In the genomic region with DNA sequence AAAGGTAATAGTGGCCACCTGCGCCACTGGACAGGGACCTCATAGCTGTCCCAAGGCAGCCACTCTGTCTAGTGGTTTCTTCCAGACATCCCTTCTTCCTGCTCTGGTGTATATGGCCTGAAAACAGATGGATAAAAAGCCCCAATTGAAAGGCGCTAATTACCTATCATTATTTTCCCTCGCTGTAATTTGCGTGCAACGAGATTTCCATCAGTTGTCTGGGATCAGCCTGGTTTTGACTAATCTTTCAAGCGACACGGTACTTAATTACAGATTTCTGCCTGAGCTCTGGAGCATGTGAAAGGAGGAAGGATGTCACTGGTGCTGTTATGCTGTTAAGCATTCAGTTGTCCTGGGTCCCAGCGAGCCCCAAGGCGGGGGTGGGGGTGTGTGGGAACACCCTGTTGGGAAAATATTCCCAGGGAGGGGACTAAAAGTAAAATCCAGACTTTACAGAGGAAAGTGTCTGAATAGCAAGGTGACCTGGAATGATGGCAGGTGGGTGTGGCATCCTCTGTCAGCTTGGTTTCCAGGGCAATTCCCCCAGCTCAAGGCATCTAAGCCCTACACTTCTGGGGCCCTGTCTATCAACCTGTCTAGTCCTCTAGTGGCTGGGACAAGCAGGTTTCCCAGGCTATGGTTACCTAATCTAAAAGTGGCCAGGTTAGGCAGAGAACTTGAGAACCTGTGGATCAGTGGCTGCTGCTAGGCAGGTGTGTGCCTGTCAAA, we compare ENCODE assay signal across 28 mouse cellular contexts.
A peak's percentile ranks its signal among the peaks of the same experiment; 100 is the strongest.
DNase-seq lines count a peak whose midpoint lies in the region; ATAC-seq lines count a peak whose summit lies in the region.
"Had no signal": no experiment of that assay in that cellular context is flagged by ENCODE, and none has a peak within 500 bp of the region (broad histone marks: within the 10 kb centered on the region; RNA-seq: fewer than 3 reads in every experiment).

No protein-coding gene starts in this region.

- H3K36me3 ChIP-seq in embryonic facial prominence, embryonic 14.5 days (ENCODE audit: control insufficient read depth, insufficient read depth, low read length), result no peaks in the 10 kb centered on the region
- H3K36me3 ChIP-seq in embryonic facial prominence, embryonic 10.5 days (replicated peaks), result no peaks in the 10 kb centered on the region
- H3K36me3 ChIP-seq: heart, embryonic 12.5 days; hindbrain, embryonic 13.5 days; kidney, embryonic 15.5 days; liver, embryonic 13.5 days; midbrain, embryonic 12.5 days; neural tube, embryonic 15.5 days had no signal

- no peak overlapping the region for H3K4me2 ChIP-seq in embryonic facial prominence, embryonic 14.5 days (ENCODE audit: low read depth, low read length)
- H3K4me2 ChIP-seq: heart, embryonic 12.5 days; hindbrain, embryonic 13.5 days; kidney, embryonic 15.5 days; liver, embryonic 13.5 days; midbrain, embryonic 12.5 days; neural tube, embryonic 15.5 days had no signal

- no peak for ATAC-seq in embryonic facial prominence, embryonic 14.5 days (ENCODE audit: low read depth)
- ATAC-seq: intestine, embryonic 16.5 days; lung, postnatal 0 days had no signal

- H3K9ac ChIP-seq in embryonic facial prominence, embryonic 14.5 days (ENCODE audit: low read depth, low read length), result no peak overlapping the region
- H3K9ac ChIP-seq: heart, embryonic 12.5 days; hindbrain, embryonic 13.5 days; kidney, embryonic 15.5 days; liver, embryonic 13.5 days; midbrain, embryonic 12.5 days; neural tube, embryonic 15.5 days had no signal

- no peak overlapping the region for H3K4me3 ChIP-seq in embryonic facial prominence, embryonic 14.5 days (ENCODE audit: low read depth, low read length)
- H3K4me3 ChIP-seq in embryonic facial prominence, embryonic 10.5 days, result no peak overlapping the region
- H3K4me3 ChIP-seq: heart, adult 2 months; heart, embryonic 12.5 days; hindbrain, embryonic 13.5 days; kidney, embryonic 15.5 days; layer of hippocampus, adult 2 months; liver, embryonic 13.5 days; megakaryocyte, embryonic 14.5 days; midbrain, embryonic 12.5 days; neural tube, embryonic 15.5 days had no signal

- WGBS in embryonic facial prominence, embryonic 14.5 days, result 57% methylated on average over 9 of the region's 9 CpGs
- WGBS in embryonic facial prominence, embryonic 10.5 days, result 71% methylated on average over 9 of the region's 9 CpGs

- DNase-seq in embryonic facial prominence, embryonic 14.5 days (ENCODE audit: low spot score), result peak; percentile 7
- no peak for DNase-seq in embryonic facial prominence, embryonic 10.5 days (ENCODE audit: low spot score)
- DNase-seq in right cerebral cortex, postnatal 10 days (ENCODE audit: low spot score in 2 of 2), result peak; percentile 28 to 30
- no peak for DNase-seq in right cerebral cortex, postnatal 4 days
- DNase-seq in brain, embryonic 18.5 days (ENCODE audit: low read depth, low spot score), result peak; percentile 32
- DNase-seq in telencephalon, adult 2 months (ENCODE audit: low read depth, low spot score), result peak; percentile 10
- no peak for DNase-seq in thymus, adult 18-20 months
- DNase-seq in adrenal gland, postnatal 25 days, result no peak
- DNase-seq: adrenal gland, postnatal 10 days; cerebellum, adult 2 months; cerebellum, postnatal 14 days; heart, adult 2 months; heart, postnatal 4 days; kidney, postnatal 25 days; left cerebral cortex, postnatal 4 days; liver, embryonic 13.5 days; lung, adult 18-20 months; lung, postnatal 4 days; thymus, postnatal 25 days had no signal

- no peaks in the 10 kb centered on the region for H3K9me3 ChIP-seq in embryonic facial prominence, embryonic 14.5 days (ENCODE audit: control insufficient read depth, low read length)
- peaks cover 6% of the 10 kb centered on the region; the same call in 1 of the 2 replicates for H3K9me3 ChIP-seq in embryonic facial prominence, embryonic 10.5 days
- H3K9me3 ChIP-seq: liver, embryonic 13.5 days; megakaryocyte, embryonic 14.5 days; midbrain, embryonic 12.5 days; neural tube, embryonic 15.5 days had no signal

- H3K4me1 ChIP-seq in embryonic facial prominence, embryonic 14.5 days (ENCODE audit: control insufficient read depth, insufficient read depth, low read length), result no peaks in the 10 kb centered on the region
- peaks cover 5% of the 10 kb centered on the region for H3K4me1 ChIP-seq in embryonic facial prominence, embryonic 10.5 days
- H3K4me1 ChIP-seq: liver, embryonic 13.5 days; megakaryocyte, embryonic 14.5 days; neural tube, embryonic 15.5 days had no signal

- H3K27me3 ChIP-seq in embryonic facial prominence, embryonic 14.5 days (replicated peaks; ENCODE audit: control insufficient read depth, insufficient read depth, low read length), result no peaks in the 10 kb centered on the region
- H3K27me3 ChIP-seq in embryonic facial prominence, embryonic 10.5 days (replicated peaks; ENCODE audit: low read depth, poor library complexity, severe bottlenecking), result no peaks in the 10 kb centered on the region
- H3K27me3 ChIP-seq: heart, embryonic 12.5 days; hindbrain, embryonic 13.5 days; kidney, embryonic 15.5 days; liver, embryonic 13.5 days; midbrain, embryonic 12.5 days; neural tube, embryonic 15.5 days had no signal

- no peak overlapping the region for H3K27ac ChIP-seq in embryonic facial prominence, embryonic 14.5 days (replicated peaks; ENCODE audit: low read depth, low read length)
- H3K27ac ChIP-seq in embryonic facial prominence, embryonic 10.5 days (replicated peaks), result no peak overlapping the region
- H3K27ac ChIP-seq: heart, adult 2 months; hindbrain, embryonic 13.5 days; kidney, embryonic 15.5 days; layer of hippocampus, adult 2 months; liver, embryonic 13.5 days; midbrain, embryonic 12.5 days; neural tube, embryonic 15.5 days had no signal

Comparison
In these comparisons a context has a peak if more than half of its experiments do, and no peak if none do; other contexts are left out.
1. DNase-seq: peak in embryonic facial prominence, embryonic 14.5 days (single experiment), right cerebral cortex, postnatal 10 days (2 of 2), brain, embryonic 18.5 days (single experiment) and telencephalon, adult 2 months (single experiment); none in embryonic facial prominence, embryonic 10.5 days (single experiment), right cerebral cortex, postnatal 4 days (single experiment), thymus, adult 18-20 months (0 of 2) and adrenal gland, postnatal 25 days (single experiment).